Comparison of ENCODE assay signal across 16 mouse cellular contexts in genomic region chr15:78278308-78278707, GRCm38 (mm10).
"Had no signal": no experiment of that assay in that cellular context is flagged by ENCODE, and none has a peak within 500 bp of the region (broad histone marks: within the 10 kb centered on the region; RNA-seq: fewer than 3 reads in every experiment).

No protein-coding gene starts in this region.

- H3K4me1 ChIP-seq: kidney, embryonic 15.5 days; limb, embryonic 12.5 days; limb, embryonic 15.5 days had no signal

- H3K27ac ChIP-seq: kidney, embryonic 15.5 days; limb, embryonic 12.5 days; limb, embryonic 15.5 days; liver, embryonic 14.5 days; midbrain, embryonic 12.5 days had no signal

- DNase-seq: kidney, postnatal 10 days; kidney, postnatal 36 days; left cerebral cortex, postnatal 4 days; liver, postnatal 0 days; lung, embryonic 14.5 days; lung, postnatal 36 days; thymus, adult 18-20 months; thymus, postnatal 36 days had no signal

- H3K9me3 ChIP-seq: kidney, embryonic 15.5 days; limb, embryonic 12.5 days; limb, embryonic 15.5 days; midbrain, embryonic 12.5 days had no signal

- H3K4me2 ChIP-seq: kidney, embryonic 15.5 days; limb, embryonic 12.5 days; limb, embryonic 15.5 days; liver, embryonic 11.5 days; lung, embryonic 14.5 days; midbrain, embryonic 12.5 days had no signal

- H3K36me3 ChIP-seq: kidney, embryonic 15.5 days; limb, embryonic 12.5 days; limb, embryonic 15.5 days; midbrain, embryonic 12.5 days had no signal

- ATAC-seq: liver, postnatal 0 days; lung, postnatal 0 days; midbrain, embryonic 16.5 days had no signal

- H3K4me3 ChIP-seq: kidney, embryonic 15.5 days; limb, embryonic 12.5 days; limb, embryonic 15.5 days; midbrain, embryonic 12.5 days had no signal

- H3K9ac ChIP-seq: kidney, embryonic 15.5 days; limb, embryonic 12.5 days; limb, embryonic 15.5 days; liver, embryonic 14.5 days; liver, postnatal 0 days; lung, embryonic 14.5 days; midbrain, embryonic 12.5 days had no signal

- H3K27me3 ChIP-seq: kidney, embryonic 15.5 days; limb, embryonic 12.5 days; limb, embryonic 15.5 days; midbrain, embryonic 12.5 days had no signal
